Mouse (Mus musculus): ENCODE results near the gene Aipl1.

GRCm38 (mm10) chr11:71992438-71992837, 44.9 kb downstream of the Aipl1 start:
- TF ChIP-seq CHD2 (IDR thresholded peaks at IDR 0.05; ENCODE audit: low read depth, low read length) (no peak), ZC3H11A (IDR thresholded peaks at IDR 0.05; ENCODE audit: borderline replicate concordance, low read depth, low read length) (no peak), MAFK (IDR thresholded peaks at IDR 0.05; ENCODE audit: insufficient read depth, low read depth, low read length) (no peak)

Measured in ES-E14 (cell line).